Mouse (Mus musculus) heart, postnatal 0 days (tissue): Measurements from ENCODE around the gene Pygm.

Experiments
- CTCF ChIP-seq: IDR thresholded peaks from 2 replicates; pipeline ENCODE4 v1.5.1; 2016; ENCODE audit warnings: antibody characterized with exemption, control low read depth, low read depth
- EP300 ChIP-seq: IDR thresholded peaks from 2 replicates; pipeline ENCODE4 v1.6.1; 2016; ENCODE audit warnings: antibody characterized with exemption, low read depth

DNA sequence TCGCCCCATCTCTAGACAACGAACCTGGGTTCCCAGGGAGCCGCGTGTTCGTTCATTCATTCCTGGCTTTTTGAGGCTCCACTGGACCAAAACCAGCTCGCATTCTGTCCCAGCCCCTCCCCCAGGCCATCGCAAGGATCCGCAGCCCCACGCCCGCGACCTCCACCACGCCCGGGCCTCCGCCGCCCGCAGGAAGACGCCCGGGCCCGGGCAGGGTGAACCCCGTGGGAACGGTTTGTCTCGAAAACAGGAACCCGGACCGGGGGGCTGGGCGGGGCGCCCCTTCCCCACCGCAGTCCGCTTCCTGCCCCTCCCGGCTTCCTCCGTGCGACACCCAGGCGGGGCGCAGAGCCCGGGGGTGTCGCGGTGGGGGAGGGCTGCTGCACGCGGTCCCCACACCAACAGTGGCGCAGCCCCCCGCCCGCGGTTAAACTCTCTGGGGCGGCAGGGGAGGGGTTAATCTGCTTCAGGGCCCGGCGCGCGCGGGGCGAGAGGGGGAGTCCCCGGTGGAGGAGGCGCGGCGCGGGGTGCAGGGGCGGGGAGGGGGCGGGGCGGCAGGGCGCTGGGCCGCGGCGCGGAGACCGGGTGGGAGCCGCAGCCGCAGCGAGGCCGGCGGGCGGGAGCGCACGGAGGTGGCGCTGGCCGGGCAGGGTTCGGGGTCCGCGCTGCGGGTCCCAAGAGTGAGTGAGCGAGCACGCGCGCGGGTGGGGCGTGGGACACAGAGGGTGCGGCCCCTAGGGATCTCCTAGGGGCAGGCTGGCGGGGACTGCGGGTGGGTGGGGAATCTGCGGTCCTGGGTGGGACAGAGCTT, 15.3 kb downstream of the Pygm start, which contains the start of gene Rasgrp2:
- TF ChIP-seq CTCF = no peak
- TF ChIP-seq EP300 = peak; percentile 69
